Mouse (Mus musculus): ENCODE results near the gene Ggct.
A peak's percentile ranks its signal among the peaks of the same experiment; 100 is the strongest.

Ggct gene

GRCm38 (mm10) chr6:54952542-54952941 lies 40.2 kb downstream of the Ggct start:
- no peak for DNase-seq (ENCODE audit: low spot score in 2 of 2)

- no peak for DNase-seq (ENCODE audit: low spot score in 2 of 2)
These were observed 44.1 kb downstream of the Ggct start for GRCm38 (mm10) chr6:54948682-54949081.

DNA sequence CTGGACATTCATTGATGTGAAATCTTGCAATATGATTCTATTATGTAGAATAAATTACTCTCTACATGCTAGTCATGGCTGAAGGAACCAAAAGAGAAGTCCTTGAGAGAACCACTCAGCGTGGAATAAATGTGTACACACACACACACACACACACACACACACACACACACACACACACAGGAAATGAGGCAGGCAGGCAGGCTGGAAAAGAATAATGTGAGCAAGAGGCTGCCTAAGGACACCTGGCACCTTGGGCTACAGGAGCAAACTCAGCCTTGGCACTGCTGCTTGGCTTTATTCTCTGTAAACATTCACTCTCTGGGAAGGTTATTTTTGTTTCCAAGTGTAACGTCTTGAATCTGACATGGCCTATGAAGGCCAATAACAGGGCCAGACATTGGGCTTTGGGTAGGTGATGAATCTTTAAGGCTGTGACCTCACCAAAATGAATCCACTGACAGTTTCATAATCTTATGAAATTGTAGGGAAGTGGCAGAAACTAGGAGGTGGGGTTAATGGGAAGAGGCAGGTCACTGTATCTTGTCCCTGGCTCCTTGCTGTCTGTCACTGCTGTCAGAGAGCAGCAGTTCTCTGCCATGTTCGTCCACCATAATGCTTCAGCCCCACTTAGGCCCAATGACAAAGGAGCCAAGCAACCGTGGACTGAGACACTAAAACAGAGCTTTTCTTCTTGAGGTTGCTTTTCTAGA lies 46.4 kb downstream of the Ggct start:
- DNase-seq (ENCODE audit: low spot score in 2 of 2) = no peak

- no peak for DNase-seq (ENCODE audit: low spot score in 2 of 2)
These were observed 48.2 kb downstream of the Ggct start for GRCm38 (mm10) chr6:54944551-54944950.

DNA sequence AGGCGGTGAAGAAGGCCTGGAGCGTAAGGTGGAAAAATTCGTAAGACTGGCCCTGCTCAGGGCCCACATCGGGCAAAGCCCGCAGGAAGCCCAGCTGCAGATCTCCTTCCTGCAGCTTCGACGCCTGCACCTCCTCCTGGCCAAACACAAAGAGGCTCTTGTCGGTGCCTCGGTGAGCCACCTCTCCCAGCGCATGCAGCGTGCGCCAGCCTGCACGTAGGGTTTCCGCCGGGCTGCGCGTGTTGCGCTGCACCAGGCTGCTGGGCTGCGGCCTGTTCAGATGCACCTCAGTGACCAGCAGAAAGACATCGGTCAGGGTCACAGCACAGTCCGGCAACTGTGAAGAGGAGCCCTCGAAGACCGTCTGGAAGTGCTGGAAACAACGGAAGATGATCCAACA lies 49.0 kb downstream of the Ggct start:
- DNase-seq (ENCODE audit: low spot score in 2 of 2) = no peak

DNA sequence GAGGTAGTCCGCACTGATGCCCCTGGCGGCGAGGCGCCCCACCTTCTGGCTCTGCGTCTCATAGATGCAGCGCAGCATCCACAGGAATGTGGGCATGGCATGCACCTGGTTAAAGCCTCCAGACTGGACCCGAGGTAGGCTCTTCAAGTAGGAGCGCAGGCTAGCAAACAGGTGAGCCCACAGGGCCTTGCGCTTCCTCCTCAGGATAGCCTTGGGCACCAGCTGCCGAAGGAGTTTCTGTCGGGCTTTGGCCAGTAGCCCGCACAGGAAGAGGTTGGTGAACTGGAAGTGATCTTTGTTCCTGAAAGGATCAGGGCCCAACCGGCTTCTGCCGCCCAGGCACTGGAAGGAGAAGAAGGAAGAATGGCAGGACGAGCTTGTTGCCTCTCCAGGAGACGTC lies 49.5 kb downstream of the Ggct start:
- no peak for DNase-seq (ENCODE audit: low spot score in 2 of 2)

DNA sequence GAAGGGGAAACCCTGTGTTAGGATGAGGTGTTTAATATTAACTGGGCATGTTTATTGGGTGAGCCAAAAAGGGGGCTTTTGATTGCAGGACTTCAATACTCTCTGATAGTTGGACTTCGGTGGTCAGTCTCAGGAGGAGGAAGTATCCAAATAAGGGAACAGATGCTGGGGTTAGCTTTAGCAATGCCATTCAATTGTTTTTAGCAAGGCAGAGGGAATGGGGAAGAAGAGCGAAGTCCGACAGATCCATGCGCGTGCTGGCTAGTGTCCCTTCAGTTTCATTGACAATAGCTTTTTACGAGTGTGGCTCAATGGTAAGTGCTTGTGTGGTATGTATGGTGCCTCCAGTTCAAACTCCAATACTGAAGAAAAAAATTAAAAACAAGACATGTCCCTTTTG lies 51.6 kb downstream of the Ggct start:
- DNase-seq (ENCODE audit: low spot score in 2 of 2) = no peak

- DNase-seq (ENCODE audit: low spot score in 2 of 2) = no peak
These were observed 52.6 kb downstream of the Ggct start for GRCm38 (mm10) chr6:54940126-54940525.

DNA sequence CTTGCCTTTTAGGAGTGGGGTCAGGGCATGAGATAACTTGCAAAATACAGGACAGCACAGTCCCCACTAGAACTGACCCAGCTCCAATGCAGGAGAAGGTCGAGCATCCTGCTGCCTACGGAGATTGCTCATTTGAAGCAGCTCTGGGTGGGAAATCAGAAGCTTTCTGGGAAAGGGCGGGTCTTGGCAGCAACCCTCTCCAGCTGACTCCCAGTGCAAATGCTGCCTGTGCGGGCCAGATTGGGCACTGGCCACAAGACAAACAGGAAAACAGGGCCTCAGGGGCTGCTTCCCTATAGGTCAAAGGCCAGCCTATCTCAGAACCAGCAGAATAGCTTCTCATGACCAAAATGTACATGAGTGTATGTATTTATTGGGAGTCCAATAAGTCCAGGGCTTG lies 53.1 kb downstream of the Ggct start:
- peak; percentile 87 for DNase-seq (ENCODE audit: low spot score in 2 of 2)

DNA sequence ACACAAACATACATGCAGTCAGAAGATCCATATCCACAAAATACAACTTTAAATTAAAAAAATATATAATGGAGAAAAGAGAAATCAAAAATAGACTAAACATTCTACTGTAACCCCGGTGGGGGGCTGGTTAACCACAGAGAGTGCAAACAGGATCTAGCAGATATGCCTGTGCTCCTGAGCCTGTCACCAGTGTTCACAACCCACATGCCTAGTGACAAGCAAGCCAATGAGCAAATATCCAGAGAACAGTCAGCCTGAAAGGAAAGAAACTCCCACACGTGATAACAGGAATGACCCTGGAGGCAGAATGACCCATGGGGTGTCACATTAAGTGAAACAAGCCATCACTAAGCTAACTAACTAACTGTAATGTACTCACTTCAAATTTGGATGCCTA lies 56.3 kb downstream of the Ggct start:
- no peak for DNase-seq (ENCODE audit: low spot score in 2 of 2)

- DNase-seq (ENCODE audit: low spot score in 2 of 2) = no peak
These were observed 57.8 kb downstream of the Ggct start for GRCm38 (mm10) chr6:54934930-54935329.

- no peak for DNase-seq (ENCODE audit: low spot score in 2 of 2)
These were observed 58.4 kb downstream of the Ggct start for GRCm38 (mm10) chr6:54934313-54934712.

DNA sequence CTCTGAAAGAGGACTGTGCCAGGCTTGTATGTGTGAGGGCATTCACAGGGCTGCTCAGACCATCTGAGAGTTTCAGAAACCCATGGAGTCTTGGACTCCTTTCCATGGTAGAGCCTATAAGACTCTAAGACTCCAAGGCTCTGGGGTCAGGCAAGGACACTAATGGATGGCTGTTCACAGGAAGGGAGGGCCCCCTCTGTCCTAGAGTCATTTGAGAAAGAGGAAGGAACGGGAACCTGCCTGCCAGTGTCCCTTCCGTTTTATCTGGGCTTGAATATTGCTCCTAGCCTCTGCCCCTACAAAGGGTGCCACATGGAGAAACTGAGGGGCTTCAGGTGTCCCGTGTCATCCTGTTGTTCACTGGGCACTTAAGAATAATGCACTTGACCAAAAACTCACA lies 58.9 kb downstream of the Ggct start:
- DNase-seq (ENCODE audit: low spot score in 2 of 2) = peak; percentile 41 to 57

DNA sequence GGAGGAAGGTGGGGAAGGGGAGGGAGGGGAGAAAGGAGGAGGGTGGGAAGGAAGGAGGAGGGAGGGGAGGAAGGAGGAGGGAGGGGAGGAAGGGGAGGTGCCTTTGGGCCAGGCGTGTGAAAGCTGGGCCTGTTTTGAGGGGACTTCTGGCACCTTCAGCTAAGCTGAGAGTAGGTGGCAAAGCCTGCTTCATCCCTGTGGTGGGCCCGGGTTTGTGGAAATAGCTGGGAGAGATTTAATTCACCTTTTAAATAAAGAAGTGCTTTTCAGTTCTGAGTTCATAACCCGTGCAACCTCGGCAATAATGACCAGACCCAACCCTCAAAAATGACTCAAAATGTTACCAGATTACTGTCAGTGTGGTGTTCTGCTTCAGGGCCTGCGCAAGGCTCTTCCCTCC lies 59.5 kb downstream of the Ggct start:
- DNase-seq (ENCODE audit: low spot score in 2 of 2) = no peak
